Mouse (Mus musculus): ENCODE data around the gene Galntl5. TPM values are rescaled to one million over a fixed set of nuclear protein-coding genes. Genes with fewer than 3 reads are reported as not detected.
"Not testable (repeated sequence)": the region's sequence is repeated elsewhere in the genome, so short reads cannot be mapped to it uniquely, and the experiment has no call there.

Gene Galntl5
- total and polyA plus RNA-seq, 2 experiments from 2014 or later = not detected

GRCm38 (mm10) chr5:25222752-25223702 is 41.8 kb downstream of the Galntl5 start, which contains the start of gene E130116L18Rik:
Gene E130116L18Rik, minus strand, starts transcription at chr5:25223153.
- DNase-seq (ENCODE audit: low spot score) = peak; percentile 94
- Histone ChIP-seq H3K27me3 (ENCODE audit: insufficient read depth, low read length) (no peaks in the 10 kb centered on the region), H3K4me1 (ENCODE audit: insufficient read depth, low read length) (peaks cover 8% of the 10 kb centered on the region; the same call in 1 of the 2 replicates), H3K27ac (peak within 1 kb of the TSS; percentile 85), H3K9ac (replicated peaks; ENCODE audit: low read length) (peak within 1 kb of the TSS; percentile 66), H3K4me2 (ENCODE audit: low read depth, low read length) (peak within 1 kb of the TSS; percentile 75), H3K4me3 (ENCODE audit: low read length) (peak within 1 kb of the TSS; percentile 47), H3K36me3 (ENCODE audit: insufficient read depth, low read length) (no peaks in the 10 kb centered on the region), H3K9me3 (ENCODE audit: low read length) (no peaks in the 10 kb centered on the region)
- peak; percentile 99 for ATAC-seq
- TF ChIP-seq CTCF (IDR thresholded peaks at IDR 0.05; ENCODE audit: low read depth) = no peak
- whole genome bisulfite sequencing = 4% methylated on average over 72 of the region's 72 CpGs

GRCm38 (mm10) chr5:25224377-25224776 is 43.1 kb downstream of the Galntl5 start:
- not testable (repeated sequence) for H3K4me3 ChIP-seq (ENCODE audit: low read length); H3K9ac ChIP-seq (replicated peaks; ENCODE audit: low read length)

GRCm38 (mm10) chr5:25243101-25243500 is 61.8 kb downstream of the Galntl5 start:
- no peaks in the 10 kb centered on the region for H3K36me3 ChIP-seq (ENCODE audit: insufficient read depth, low read length)
- no peaks in the 10 kb centered on the region for H3K4me1 ChIP-seq (ENCODE audit: insufficient read depth, low read length)
- H3K27ac ChIP-seq = no peak overlapping the region
- no peak for TF ChIP-seq CTCF (IDR thresholded peaks at IDR 0.05; ENCODE audit: low read depth)
- WGBS = 91% methylated on average over 6 of the region's 6 CpGs
- H3K4me2 ChIP-seq (ENCODE audit: low read depth, low read length) = no peak overlapping the region
- no peak overlapping the region for H3K9ac ChIP-seq (replicated peaks; ENCODE audit: low read length)
- no peak for ATAC-seq
- no peaks in the 10 kb centered on the region for H3K27me3 ChIP-seq (ENCODE audit: insufficient read depth, low read length)
- no peak overlapping the region for H3K4me3 ChIP-seq (ENCODE audit: low read length)
- DNase-seq (ENCODE audit: low spot score) = no peak
- no peaks in the 10 kb centered on the region for H3K9me3 ChIP-seq (ENCODE audit: low read length)

More at GRCm38 (mm10) chr5:25224377-25224776, 43.1 kb downstream of the Galntl5 start:
- WGBS = 81% methylated on average over 1 of the region's 1 CpGs
- DNase-seq (ENCODE audit: low spot score); H3K36me3 ChIP-seq (ENCODE audit: insufficient read depth, low read length); H3K27me3 ChIP-seq (ENCODE audit: insufficient read depth, low read length); H3K4me1 ChIP-seq (ENCODE audit: insufficient read depth, low read length); H3K27ac ChIP-seq; H3K9me3 ChIP-seq (ENCODE audit: low read length); ATAC-seq: not testable (repeated sequence)
- H3K4me2 ChIP-seq (ENCODE audit: low read depth, low read length) = peak overlapping the region; percentile 75; the same call in 1 of the 2 replicates

- Histone ChIP-seq H3K27ac (no peak overlapping the region), H3K4me2 (ENCODE audit: low read depth, low read length) (no peak overlapping the region), H3K9ac (replicated peaks; ENCODE audit: low read length) (no peak overlapping the region), H3K4me3 (ENCODE audit: low read length) (no peak overlapping the region), H3K4me1 (ENCODE audit: insufficient read depth, low read length) (no peaks in the 10 kb centered on the region), H3K27me3 (ENCODE audit: insufficient read depth, low read length) (no peaks in the 10 kb centered on the region), H3K36me3 (ENCODE audit: insufficient read depth, low read length) (peaks cover 10% of the 10 kb centered on the region), H3K9me3 (ENCODE audit: low read length) (no peaks in the 10 kb centered on the region)
- TF ChIP-seq CTCF (IDR thresholded peaks at IDR 0.05; ENCODE audit: low read depth) = no peak
- 89% methylated on average over 10 of the region's 10 CpGs for WGBS
- no peak for ATAC-seq
- DNase-seq (ENCODE audit: low spot score) = no peak
These were observed 64.7 kb downstream of the Galntl5 start for GRCm38 (mm10) chr5:25245806-25246472.

- no peak overlapping the region for H3K27ac ChIP-seq
- 80% methylated on average over 1 of the region's 1 CpGs for WGBS
- no peaks in the 10 kb centered on the region for H3K27me3 ChIP-seq (ENCODE audit: insufficient read depth, low read length)
- H3K4me3 ChIP-seq (ENCODE audit: low read length) = no peak overlapping the region
- no peak overlapping the region for H3K9ac ChIP-seq (replicated peaks; ENCODE audit: low read length)
- no peak overlapping the region for H3K4me2 ChIP-seq (ENCODE audit: low read depth, low read length)
- no peaks in the 10 kb centered on the region for H3K9me3 ChIP-seq (ENCODE audit: low read length)
- no peak for DNase-seq (ENCODE audit: low spot score)
- peaks cover 15% of the 10 kb centered on the region for H3K36me3 ChIP-seq (ENCODE audit: insufficient read depth, low read length)
- TF ChIP-seq CTCF (IDR thresholded peaks at IDR 0.05; ENCODE audit: low read depth) = no peak
- no peaks in the 10 kb centered on the region for H3K4me1 ChIP-seq (ENCODE audit: insufficient read depth, low read length)
- no peak for ATAC-seq
These were observed 65.2 kb downstream of the Galntl5 start for GRCm38 (mm10) chr5:25246473-25246865.

- H3K27ac ChIP-seq = no peak overlapping the region
- ATAC-seq (no peak), DNase-seq (ENCODE audit: low spot score) (no peak)
- no peaks in the 10 kb centered on the region for H3K4me1 ChIP-seq (ENCODE audit: insufficient read depth, low read length)
- H3K9ac ChIP-seq (replicated peaks; ENCODE audit: low read length) = no peak overlapping the region
- H3K4me3 ChIP-seq (ENCODE audit: low read length) = no peak overlapping the region
- H3K4me2 ChIP-seq (ENCODE audit: low read depth, low read length) = no peak overlapping the region
- no peaks in the 10 kb centered on the region for H3K9me3 ChIP-seq (ENCODE audit: low read length)
- no peaks in the 10 kb centered on the region for H3K27me3 ChIP-seq (ENCODE audit: insufficient read depth, low read length)
- 85% methylated on average over 3 of the region's 3 CpGs for WGBS
- peaks cover 20% of the 10 kb centered on the region for H3K36me3 ChIP-seq (ENCODE audit: insufficient read depth, low read length)
- TF ChIP-seq CTCF (IDR thresholded peaks at IDR 0.05; ENCODE audit: low read depth) = no peak
These were observed 65.8 kb downstream of the Galntl5 start for GRCm38 (mm10) chr5:25247036-25247435.
